Mouse (Mus musculus): ENCODE data around the gene Nos2.
A peak's percentile ranks its signal among the peaks of the same experiment; 100 is the strongest.

Nos2 gene

GRCm38 (mm10) chr11:78959367-78959766, 38.8 kb downstream of the Nos2 start:
- no peak for DNase-seq (ENCODE audit: low spot score)

GRCm38 (mm10) chr11:78959841-78960520, 39.4 kb downstream of the Nos2 start:
- DNase-seq (ENCODE audit: low spot score) = no peak

GRCm38 (mm10) chr11:78961221-78961620, 40.6 kb downstream of the Nos2 start:
- DNase-seq (ENCODE audit: low spot score) = no peak

- no peak for DNase-seq (ENCODE audit: low spot score)
These were observed 46.8 kb downstream of the Nos2 start for GRCm38 (mm10) chr11:78967371-78967770.

GRCm38 (mm10) chr11:78968121-78968520, 47.5 kb downstream of the Nos2 start:
- DNase-seq (ENCODE audit: low spot score) = no peak

- DNase-seq (ENCODE audit: low spot score) = no peak
These were observed 50.5 kb downstream of the Nos2 start for GRCm38 (mm10) chr11:78971096-78971495.

GRCm38 (mm10) chr11:78971746-78972145, 51.2 kb downstream of the Nos2 start:
- DNase-seq (ENCODE audit: low spot score) = no peak

- no peak for DNase-seq (ENCODE audit: low spot score)
These were observed 51.7 kb downstream of the Nos2 start for GRCm38 (mm10) chr11:78972328-78972727.

- no peak for DNase-seq (ENCODE audit: low spot score)
These were observed 52.3 kb downstream of the Nos2 start for GRCm38 (mm10) chr11:78972811-78973351.

GRCm38 (mm10) chr11:78973381-78974150, 53.0 kb downstream of the Nos2 start:
- DNase-seq (ENCODE audit: low spot score) = no peak

- no peak for DNase-seq (ENCODE audit: low spot score)
These were observed 56.3 kb downstream of the Nos2 start for GRCm38 (mm10) chr11:78976731-78977510.

- DNase-seq (ENCODE audit: low spot score) = no peak
These were observed 57.8 kb downstream of the Nos2 start for GRCm38 (mm10) chr11:78978176-78979019.

GRCm38 (mm10) chr11:78980083-78980634, 59.6 kb downstream of the Nos2 start:
- no peak for DNase-seq (ENCODE audit: low spot score)

- DNase-seq (ENCODE audit: low spot score) = no peak
These were observed 61.5 kb downstream of the Nos2 start for GRCm38 (mm10) chr11:78982042-78982441.

GRCm38 (mm10) chr11:78982513-78983291, 62.1 kb downstream of the Nos2 start:
- DNase-seq (ENCODE audit: low spot score) = no peak

- no peak for DNase-seq (ENCODE audit: low spot score)
These were observed 63.0 kb downstream of the Nos2 start for GRCm38 (mm10) chr11:78983539-78983938.

- DNase-seq (ENCODE audit: low spot score) = peak; percentile 61
These were observed 64.0 kb downstream of the Nos2 start, which contains the start of gene Lgals9 for GRCm38 (mm10) chr11:78984483-78985177. Gene Lgals9, minus strand, starts transcription at chr11:78984946.

- no peak for DNase-seq (ENCODE audit: low spot score)
These were observed 64.9 kb downstream of the Nos2 start for GRCm38 (mm10) chr11:78985505-78985904.

GRCm38 (mm10) chr11:78986311-78987002, 65.9 kb downstream of the Nos2 start:
- DNase-seq (ENCODE audit: low spot score) = no peak
